Mouse (Mus musculus) megakaryocyte, adult 5-6 weeks (primary cell): ENCODE measurements at regions not wholly inside any gene's neighbourhood (a gene's known extent, or its start where the extent isn't known, plus 50 kb on each side); places are given as distances from the start of the nearest gene placed in this dataset.
"Not testable (repeated sequence)": the region's sequence is repeated elsewhere in the genome, so short reads cannot be mapped to it uniquely, and the experiment has no call there.

Source experiments
- ATAC-seq: 2 replicates; pipeline ENCODE4 v1.8.0; 2016; ENCODE audit warnings: mild to moderate bottlenecking, inconsistent platforms; ENCODE audit not compliant: poor library complexity, severe bottlenecking

- ATAC-seq = no peak
Measured at GRCm38 (mm10) chr9:31653788-31654187, 189.5 kb upstream of the Tmem45b start.

GRCm38 (mm10) chr9:31650362-31651130 is 186.3 kb upstream of the Tmem45b start:
- ATAC-seq = no peak

GRCm38 (mm10) chr9:31649073-31649472 is 184.8 kb upstream of the Tmem45b start:
- ATAC-seq = no peak

GRCm38 (mm10) chr9:31648551-31648950 is 184.3 kb upstream of the Tmem45b start:
- ATAC-seq = no peak

- ATAC-seq = no peak
Measured at GRCm38 (mm10) chr9:31645114-31645513, 180.9 kb upstream of the Tmem45b start.

GRCm38 (mm10) chr9:31644106-31644505 is 179.8 kb upstream of the Tmem45b start:
- ATAC-seq = no peak

GRCm38 (mm10) chr9:31642169-31642568 is 177.9 kb upstream of the Tmem45b start:
- ATAC-seq = no peak

- ATAC-seq = no peak
Measured at GRCm38 (mm10) chr9:31628291-31628690, 164.0 kb upstream of the Tmem45b start.

- not testable (repeated sequence) for ATAC-seq
Measured at GRCm38 (mm10) chr9:31621553-31621952, 157.3 kb upstream of the Tmem45b start.

GRCm38 (mm10) chr9:31619344-31619743 is 155.1 kb upstream of the Tmem45b start:
- ATAC-seq = no peak

GRCm38 (mm10) chr9:31614250-31614945 is 150.1 kb upstream of the Tmem45b start:
- ATAC-seq = no peak

GRCm38 (mm10) chr9:31611036-31611695 is 146.9 kb upstream of the Tmem45b start:
- ATAC-seq = no peak

GRCm38 (mm10) chr9:31610631-31611030 is 146.4 kb upstream of the Tmem45b start:
- ATAC-seq = no peak

- no peak for ATAC-seq
Measured at GRCm38 (mm10) chr9:31610212-31610611, 145.9 kb upstream of the Tmem45b start.

GRCm38 (mm10) chr9:31609731-31610130 is 145.5 kb upstream of the Tmem45b start:
- ATAC-seq = no peak

GRCm38 (mm10) chr9:31608084-31608870 is 144.0 kb upstream of the Tmem45b start:
- no peak for ATAC-seq

GRCm38 (mm10) chr9:31606936-31607335 is 142.7 kb upstream of the Tmem45b start:
- ATAC-seq = no peak

- ATAC-seq = no peak
Measured at GRCm38 (mm10) chr9:31604497-31605090, 140.3 kb upstream of the Tmem45b start.

GRCm38 (mm10) chr9:31602707-31603106 is 138.4 kb upstream of the Tmem45b start:
- no peak for ATAC-seq

- ATAC-seq = no peak
Measured at GRCm38 (mm10) chr9:31595096-31595495, 130.8 kb upstream of the Tmem45b start.

- no peak for ATAC-seq
Measured at GRCm38 (mm10) chr9:31587671-31588070, 123.4 kb upstream of the Tmem45b start.
